Mouse (Mus musculus) thymus, postnatal 36 days (tissue): Measurements from ENCODE around the gene Mrpl23.
A peak's percentile ranks its signal among the peaks of the same experiment; 100 is the strongest.

Experiments
- DNase-seq, 2 experiments: peaks; one replicate each; pipeline ENCODE4 v3.0.0; 2022; ENCODE audit warnings: mixed read lengths in 2 of 2

The Mrpl23 gene

DNA sequence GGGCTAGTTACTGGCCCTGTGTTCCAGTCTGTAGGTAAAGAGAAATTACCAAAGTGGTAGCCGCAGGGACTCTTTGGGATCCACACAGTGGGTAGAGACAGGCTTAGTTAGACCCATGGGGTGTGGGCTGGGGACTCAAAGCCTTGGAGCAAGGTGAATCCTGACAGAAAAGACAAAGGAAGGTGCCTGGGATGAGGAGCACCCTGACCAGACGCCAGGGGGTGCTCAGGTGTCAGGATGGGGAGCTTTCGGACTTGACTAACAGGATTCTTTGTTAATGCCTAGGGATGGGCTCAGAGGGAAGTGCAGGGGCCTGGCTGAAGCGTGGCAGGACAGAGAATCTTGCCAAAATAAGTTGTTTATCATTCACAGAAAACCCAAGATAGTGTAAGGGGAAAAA lies 10.1 kb upstream of the Mrpl23 start:
- DNase-seq: no peak

DNA sequence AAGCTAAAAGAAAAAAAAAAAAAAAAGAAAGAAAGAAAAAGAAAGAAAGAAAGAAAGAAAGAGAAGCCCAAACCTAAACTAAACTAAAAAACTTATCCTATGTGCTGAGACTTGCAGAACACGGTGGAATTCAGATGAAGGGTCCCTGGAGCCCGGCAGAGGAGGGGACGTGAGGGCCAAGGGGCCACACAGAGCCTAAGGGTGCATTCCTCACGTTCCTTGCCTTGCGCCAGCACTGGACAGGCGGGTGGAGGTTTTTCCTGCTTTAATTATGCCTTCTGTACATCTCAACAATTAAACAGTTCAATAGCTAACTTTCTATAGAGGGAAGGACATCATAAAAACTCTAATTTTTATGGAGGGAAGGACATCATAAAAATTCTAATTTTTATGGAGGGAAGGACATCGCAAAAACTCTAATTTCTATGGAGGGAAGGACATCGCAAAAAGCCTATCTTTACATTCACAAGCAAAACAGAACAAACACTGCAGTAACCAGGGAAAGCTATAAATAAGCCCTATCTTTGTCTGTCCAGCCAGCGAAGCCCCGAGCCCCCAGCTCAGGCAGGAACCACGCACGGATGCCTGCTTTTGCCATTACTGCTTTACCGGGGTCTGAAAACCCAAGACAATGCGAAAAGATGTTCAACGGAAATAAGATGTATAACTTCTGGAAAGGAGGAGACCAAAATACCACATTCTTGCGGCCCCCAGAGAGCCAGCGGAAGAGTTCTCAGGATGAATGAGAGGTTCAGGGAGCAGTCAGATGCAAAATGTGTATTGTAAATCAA lies 9.1 kb upstream of the Mrpl23 start:
- no peak for DNase-seq

DNA sequence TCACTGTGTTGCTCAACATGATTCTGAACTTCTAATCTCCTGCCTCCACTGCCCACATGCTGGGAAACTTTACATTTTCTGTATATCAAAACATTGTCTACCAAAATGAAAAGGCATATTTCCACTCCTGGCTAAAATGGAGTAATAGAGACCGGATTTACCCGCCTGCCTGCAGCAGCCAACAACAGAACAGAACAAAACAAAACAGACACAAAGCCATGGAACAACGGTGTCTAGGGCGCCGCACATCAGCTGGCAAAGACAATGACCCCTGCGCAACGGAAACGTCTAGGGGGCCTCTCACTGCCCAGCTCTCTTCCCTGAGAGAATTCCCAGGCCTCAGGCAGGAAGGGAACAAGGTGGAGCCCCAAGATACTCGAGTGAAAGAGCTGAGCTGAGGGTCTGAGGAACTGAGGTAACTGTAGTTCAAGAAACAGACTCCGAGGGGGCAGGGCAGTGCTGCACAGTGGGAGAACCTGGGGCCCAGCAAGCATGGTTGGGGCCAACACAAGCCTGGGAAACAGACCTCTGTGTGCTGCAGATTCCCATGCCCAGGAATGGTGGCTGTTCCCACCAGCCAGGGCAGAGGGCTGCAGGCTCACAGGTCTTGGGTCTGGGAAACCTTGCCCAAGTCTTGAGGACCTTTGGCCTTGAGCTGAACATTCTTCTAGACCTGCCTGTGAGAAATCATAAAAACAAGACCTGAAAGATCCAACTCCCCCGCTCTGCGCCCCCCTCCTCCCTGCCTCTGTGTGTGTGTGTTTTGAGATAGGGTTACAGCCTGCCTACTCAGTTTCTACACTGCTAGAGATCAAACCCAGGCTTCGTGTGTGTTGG lies 6.9 kb upstream of the Mrpl23 start:
- DNase-seq: no peak

DNA sequence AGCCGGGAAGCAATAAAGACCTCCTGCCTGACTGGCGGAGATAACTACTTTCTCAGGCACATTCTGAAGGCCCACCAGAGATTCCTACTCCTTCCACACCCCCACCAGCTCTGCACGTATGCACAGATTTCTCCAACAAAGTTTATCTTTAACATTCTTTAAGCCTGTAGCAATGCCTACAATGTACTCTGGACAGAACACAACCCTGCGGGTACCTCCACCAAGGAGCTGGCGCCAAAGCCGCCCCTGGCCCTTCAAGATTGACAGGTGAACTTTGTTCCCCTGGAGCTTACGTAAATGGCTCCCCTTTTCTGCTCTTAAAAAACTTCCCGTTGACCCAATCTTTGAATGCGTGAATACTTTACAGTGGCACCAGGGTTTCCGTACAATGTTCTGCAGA lies 3.1 kb upstream of the Mrpl23 start:
- no peak for DNase-seq

DNA sequence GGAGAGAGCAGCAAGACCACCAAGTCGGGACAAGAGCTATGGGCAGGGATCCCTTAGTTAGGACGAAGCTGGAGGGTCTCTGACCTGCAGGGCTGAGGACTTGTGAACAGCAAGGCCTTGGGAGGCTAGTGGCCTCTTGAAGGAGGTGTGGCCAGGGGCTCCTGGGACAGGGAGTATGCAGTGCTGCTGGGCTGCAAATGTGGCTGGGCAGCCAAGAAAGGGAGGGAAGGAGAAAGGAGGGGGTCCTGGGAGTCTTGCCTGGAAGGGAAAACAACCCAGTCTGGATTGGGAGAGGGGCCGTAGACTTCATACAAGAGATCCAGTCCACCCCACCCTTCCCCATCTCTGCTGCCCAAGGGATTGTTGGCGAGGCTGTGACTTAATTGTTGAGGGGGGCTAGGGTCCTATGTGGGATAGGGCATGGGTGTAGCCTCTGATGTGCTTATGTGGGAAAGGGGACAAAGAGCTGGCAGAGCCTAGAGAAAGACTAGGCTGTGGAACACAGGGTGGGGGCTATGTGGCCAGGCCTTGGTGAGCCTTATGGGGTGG lies 439 bp upstream of the Mrpl23 start:
- no peak for DNase-seq

DNA sequence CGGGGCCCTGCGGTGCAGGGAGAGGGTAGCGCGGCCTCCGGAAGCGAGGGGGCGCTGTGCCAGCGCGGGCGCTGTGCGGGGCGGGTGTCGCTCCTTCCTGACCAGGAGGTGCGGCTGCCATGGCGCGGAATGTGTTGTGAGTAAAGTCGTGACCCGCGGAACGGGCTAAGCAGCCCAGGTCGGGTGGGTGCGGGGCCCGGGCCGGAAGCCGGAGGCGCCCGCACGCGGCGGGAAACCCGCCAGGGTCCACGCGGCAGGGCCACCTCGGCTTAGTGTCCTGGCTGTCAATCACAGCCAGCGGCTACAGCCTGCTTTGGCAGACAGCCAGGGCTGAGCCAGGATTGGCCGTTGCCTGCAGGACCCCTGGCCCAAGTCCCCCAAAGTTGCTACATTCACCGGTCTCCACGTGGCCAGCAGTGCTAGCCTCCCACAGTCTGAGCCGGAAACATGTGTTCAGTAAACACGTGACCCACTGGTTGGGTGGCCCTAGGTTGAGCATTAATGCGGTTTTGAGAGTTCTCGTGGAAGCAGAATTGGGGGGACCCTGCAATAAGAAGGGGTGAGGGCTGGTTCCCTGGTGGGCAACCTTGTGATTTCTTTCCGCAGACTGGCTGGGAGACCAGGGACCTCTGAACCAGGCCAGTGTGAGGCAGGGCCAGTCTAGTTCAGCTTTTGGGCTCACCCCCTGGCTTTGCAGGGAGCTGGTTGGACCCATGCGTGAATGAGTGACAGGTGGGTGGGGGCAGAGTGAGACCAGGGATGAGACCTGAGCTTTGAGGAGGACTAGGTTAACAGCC lies 771 bp downstream of the Mrpl23 start:
- peak; percentile 82 to 85 for DNase-seq

DNA sequence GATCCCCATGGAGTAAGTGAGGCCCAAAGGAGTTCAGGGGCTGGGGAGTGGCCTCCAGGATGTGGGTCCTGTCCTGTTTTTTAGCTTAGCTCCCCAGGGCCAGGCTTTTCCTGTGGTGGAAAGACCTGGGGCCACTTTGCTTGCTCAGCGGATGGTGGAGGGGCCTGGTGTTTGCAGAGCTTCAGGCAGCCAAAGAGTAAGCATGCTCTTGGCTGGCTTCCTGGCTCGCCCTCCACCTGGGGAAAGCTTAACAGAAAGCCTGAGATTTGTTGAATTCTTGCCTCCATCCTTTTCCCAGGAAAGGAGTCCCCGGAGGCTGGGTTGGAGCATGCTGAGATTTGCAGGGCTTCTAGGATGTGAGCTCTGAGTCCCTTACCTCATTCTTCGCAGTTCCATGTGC lies 2.6 kb downstream of the Mrpl23 start:
- DNase-seq: no peak

DNA sequence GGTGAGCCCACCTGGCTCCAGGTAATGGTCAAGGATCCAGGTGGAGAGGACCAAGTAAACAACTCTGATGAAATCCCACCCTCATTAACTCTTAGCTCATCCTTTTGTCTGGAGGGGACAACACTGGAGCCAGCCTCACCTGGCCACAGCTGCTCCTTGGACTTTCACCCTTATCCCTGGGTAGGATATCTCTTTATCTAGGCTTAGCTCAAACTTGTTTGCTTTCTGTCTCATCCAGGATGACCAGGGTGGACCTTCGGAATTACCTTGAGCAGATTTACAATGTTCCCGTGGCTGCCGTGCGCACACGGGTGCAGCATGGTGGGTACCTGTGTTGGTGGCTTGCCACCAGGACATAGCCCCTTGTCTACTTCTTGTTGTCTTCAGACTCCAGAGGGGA lies 3.3 kb downstream of the Mrpl23 start:
- DNase-seq: no peak

DNA sequence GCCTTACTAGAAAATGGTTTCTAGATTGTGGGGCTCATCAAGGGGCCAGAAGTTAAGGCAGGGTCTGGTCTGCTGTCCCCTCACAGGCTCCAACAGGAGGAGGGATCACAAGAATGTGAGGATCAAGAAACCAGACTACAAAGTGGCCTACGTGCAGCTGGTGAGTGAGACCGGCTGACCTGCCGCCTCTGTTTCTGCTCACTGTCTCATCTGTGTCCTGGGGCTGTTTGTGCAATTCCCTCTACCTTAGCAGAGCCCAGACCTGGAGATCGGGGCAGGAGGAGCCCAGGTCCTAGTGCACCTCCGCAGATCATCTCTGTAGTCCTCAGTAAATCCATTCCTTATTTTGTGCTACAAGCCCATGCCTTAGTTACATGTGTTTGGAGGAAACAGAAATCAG lies 4.7 kb downstream of the Mrpl23 start:
- no peak for DNase-seq

DNA sequence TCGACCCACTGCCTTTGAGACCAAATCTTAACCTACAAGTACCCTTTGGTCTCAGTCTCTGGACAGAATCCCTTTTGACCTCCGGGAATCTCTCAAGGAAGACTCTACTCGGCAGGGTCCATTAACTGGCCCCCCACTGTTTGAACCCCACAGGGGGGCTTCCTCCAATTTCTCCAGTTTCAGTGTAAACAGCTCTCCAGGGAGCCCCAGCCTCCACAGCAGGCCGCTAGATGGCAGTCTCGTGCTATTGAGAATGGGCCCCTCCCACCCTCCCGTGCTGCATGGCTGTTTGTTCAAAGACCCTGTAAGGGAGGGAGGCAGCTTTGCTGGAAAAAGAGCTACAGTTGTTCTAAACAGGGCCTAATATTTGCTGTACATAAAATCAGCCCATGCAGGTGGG lies 5.4 kb downstream of the Mrpl23 start:
- DNase-seq: peak; percentile 63 to 69

DNA sequence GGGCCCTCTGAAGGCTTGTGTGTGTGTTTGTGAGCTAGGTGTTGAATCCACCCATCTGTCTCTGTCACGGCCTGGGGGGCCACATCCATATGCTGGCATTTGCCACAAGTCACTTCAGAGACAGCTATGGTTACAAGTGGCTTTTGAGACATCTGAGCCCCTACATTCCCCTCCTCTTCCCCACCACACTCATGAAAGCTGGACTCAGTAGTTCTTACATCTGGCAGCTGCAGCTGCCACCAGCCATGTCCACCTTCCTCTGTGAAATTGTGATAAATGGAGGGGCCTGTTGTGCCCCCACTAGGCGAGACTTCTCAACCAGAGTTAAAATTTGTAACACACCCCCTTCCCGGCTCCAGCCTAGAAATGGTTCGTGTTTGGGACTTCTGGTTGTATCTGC lies 5.8 kb downstream of the Mrpl23 start:
- no peak for DNase-seq

DNA sequence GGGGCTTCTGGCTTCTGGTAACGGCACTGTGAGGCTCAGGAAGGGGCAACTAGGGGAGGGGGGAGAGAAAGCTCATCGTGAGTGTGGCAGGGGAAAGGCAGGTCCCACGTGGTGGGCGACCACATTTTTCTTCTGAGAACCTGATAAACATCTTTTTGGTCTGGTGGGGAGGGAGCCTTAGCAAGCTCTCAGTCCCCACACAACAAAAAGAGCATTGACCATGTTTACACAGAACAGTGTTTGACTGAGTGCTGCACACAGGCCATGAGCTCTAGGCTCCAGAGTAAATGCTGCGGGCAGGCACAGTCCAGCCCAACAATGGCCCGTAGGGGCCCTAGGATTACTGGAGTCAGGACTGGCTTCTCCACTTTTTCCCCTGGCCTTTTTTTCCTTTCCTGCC lies 6.3 kb downstream of the Mrpl23 start:
- DNase-seq: no peak

DNA sequence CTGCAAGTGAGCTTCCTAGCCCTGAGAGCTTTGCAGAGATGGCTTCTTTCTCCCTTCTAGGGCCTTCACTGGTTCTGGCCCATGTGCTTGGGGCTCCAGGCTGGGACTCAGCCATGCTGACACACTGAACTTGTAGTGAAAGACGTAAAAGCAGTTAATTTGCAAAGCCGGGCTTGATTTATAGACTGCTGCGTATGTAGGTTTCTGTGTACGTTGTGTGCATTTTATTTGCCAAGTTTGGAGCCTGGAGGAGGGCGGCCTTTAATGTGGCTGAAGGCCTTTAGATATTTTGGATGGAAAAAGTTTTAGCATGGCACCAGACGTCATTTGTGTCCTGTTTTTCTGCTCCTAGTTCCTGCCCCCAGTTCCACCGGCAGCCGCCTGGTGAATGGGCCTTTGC lies 7.3 kb downstream of the Mrpl23 start:
- no peak for DNase-seq

DNA sequence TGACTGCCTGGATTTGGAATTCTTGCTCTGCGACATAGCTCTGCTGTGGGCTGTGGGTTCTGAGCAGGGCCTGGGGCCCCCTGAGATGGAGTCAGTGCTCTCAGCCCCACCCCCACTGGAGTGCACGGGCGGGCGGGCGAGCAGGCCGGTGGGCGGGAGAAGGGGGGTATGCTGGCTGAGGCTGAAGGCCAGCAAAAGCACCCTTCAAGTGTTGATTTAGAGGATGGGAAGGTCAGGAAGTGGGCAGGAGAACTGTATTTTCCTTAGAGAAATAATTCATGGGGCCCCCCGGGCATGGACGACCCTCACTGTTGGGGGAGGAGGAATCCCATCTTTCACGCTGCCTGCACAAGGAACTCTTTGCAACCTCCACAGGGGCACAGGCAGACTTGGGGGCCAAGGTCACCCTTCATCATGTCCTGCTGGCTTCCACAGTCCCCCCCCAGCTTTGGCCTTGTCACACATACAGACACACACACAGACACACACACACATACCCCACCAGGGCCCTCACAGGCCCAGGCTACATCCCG lies 10.4 kb downstream of the Mrpl23 start:
- DNase-seq: no peak

DNA sequence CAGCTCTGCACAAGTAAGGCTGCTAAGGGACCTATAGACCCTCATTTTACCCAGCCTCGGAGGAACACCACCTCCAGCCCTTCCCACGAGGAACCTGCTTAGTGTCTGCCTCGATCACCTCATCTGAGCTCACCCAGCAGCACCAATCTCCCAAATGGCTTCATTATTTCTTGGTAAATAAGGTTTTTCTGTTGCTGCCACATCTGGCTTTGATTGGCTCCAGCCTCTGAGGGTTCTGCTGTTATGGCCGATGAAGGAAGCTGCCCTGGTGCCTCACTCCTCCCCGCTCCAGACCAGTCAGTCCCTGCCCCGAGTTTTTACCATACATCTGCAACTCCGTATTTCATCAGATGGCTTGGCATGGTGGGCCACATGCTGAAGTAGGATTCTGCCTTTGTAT lies 13.5 kb downstream of the Mrpl23 start:
- DNase-seq: no peak

DNA sequence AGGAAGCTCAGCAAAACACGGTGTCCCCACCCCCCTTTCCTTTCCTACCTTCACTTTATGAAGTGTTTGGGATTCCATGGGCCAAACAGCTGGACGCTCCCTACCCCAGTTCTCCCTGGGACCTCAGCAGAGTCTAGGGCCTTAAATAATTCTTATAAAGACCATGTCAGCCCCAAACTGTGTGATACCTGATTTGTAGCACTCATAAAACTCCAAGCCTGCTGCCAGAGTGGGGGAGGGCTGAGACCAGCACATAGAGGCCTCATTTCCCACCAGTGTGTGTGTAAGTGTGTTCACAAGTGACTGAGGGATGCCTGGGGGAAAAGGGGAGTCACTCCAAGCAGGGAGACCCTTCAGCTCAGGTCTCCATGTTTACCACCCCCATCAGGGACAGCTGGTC lies 15.4 kb downstream of the Mrpl23 start:
- no peak for DNase-seq

DNA sequence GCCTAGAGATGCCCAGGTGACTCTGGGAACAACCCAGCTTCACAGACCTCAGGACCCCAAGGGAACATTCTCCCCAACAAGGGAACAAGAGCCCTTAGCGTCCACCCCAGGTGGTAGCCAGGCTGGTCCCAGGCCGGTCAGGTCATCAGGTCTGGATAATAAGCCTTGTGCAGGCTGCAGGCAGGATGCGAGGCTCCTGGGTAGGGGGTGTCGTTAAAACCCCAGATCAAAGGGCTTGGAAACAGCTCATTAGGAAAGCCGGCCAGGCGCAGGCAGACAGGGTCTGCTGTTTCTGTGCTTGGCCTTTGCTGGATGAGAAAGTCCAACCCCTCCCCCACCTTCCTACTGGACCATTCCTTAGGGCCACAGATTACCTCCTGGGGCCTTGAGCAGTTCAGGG lies 16.2 kb downstream of the Mrpl23 start:
- no peak for DNase-seq

DNA sequence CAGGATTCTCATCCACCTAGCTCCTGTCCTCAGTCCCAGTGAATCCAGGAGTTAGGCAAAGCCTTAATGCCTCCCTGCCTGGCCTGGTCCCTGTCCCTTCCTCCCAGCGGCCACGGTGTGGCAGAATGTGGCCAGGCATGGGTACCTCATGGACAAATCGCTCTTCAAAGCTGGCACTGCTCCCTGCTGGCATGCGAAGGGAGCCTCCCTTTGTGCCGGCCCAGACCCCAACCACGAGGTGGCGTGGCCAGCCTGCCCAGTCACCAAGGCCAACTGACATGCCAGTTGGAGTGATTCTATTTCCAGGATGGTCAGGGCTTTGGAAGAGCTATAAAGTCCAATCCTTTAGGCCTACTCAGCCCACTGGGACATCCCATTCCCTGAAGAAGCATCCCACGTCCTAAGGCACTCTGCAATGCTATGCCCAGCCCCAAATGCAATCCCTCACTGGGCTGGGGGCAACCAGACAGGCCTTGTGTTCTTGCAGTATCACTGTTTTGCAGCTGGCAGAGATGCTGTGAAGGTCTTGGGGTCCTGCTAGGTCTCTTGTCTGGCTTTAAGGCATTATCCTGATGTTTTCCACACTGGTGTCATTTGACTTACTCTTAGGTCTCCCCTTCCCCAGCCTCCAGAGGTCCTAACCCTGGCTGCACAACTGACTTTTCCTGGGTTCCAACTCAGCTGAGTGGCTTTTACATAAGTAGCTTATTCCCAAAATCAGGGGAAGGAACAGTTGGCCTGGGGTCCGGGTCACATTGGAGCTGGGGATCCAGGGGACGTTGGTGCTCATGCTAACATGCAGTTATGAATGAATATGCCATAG lies 17.7 kb downstream of the Mrpl23 start:
- no peak for DNase-seq

DNA sequence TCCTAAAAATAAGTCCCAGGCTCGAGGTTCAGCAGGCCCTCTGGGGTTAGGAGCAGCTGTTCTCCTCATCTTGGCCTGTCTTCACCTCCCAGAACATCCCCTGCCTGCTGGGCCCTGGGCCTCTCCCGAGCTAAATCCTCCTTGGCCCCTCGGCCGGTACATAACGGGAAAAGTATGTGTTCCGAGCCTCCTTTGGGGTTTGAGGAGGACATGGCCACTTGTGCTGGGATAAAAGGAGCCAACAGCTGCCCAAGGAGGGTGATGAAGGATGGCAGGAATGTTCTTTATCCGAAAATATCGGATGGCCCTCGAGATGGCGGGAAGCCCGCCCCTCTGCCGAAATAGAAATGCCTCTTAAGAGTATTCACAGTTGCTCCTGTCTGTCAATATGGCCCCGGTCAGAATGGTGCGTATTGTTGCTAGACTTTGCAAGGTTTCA lies 18.5 kb downstream of the Mrpl23 start:
- DNase-seq: no peak

DNA sequence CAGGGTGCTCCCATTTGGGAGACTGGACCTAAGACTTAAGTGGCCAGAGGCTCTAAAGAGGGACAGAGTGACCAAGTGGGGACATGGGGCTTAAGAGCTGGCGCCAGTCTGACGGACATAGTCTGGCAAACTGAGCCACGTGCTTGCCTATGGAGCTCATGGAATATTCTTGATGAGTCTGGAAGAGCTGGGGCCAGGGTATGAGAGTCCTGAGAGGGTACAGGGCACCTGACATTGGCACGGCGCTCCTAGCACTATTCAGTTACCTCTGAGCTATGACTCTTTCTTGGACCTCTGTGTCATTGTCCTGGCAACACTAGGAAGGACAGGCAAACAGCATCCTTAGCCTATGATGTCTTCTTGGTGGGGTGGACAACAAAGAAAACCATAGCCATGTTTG lies 19.2 kb downstream of the Mrpl23 start:
- no peak for DNase-seq

DNA sequence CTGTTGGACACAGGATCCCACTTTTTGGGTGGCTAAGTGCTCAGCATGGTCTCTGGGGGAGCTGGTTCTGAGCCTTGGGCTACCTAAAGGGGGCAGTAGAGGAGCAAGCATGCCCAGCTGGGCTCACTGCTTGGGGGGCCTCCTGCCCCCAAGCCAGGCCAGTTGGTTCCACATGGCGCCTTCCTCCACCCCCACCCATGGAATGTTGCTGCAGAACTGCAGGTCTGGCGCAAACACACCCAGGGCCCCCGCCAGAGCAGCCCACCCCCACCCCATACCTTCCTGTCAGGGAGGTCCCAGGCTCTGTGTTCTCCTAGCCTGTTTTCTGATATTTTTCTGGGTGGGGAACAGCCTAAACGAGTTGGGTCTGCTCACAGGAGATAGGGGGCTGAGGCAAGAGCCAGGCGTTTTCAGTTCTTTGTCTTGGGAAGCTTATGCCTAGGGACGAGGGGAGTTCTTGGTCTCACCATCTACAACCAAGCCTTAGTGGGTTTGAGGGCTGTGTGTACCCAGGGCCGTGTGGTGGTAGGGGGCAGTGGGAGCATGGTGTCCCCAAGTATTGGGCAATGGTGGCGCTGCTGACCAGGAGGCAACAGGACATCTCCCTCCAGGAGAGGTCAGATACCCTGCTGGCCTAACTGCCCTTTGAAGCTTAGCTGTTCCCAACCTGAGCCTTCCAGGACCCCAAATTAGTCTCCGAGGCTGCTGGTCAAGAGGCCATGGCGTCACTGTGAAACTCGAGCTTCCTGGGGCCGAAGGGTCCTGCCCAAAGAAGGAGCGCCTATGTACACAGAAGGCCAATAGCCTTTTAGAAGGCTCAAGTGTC lies 20.3 kb downstream of the Mrpl23 start:
- DNase-seq: no peak
